Mouse (Mus musculus) adrenal gland, postnatal 14 days (tissue): ENCODE measurements at regions not wholly inside any gene's neighbourhood (a gene's known extent, or its start where the extent isn't known, plus 50 kb on each side); places are given as distances from the start of the nearest gene placed in this dataset.

Experiments used
- DNase-seq: peaks from one replicate; pipeline ENCODE4 v3.0.0; 2021; ENCODE audit warnings: mixed read lengths

GRCm38 (mm10) chr14:89242159-89242558 is 771.0 kb upstream of the Pcdh20 start:
- DNase-seq, result no peak

GRCm38 (mm10) chr14:89236501-89236900 is 765.3 kb upstream of the Pcdh20 start:
- DNase-seq, result no peak

- no peak for DNase-seq
Observed at GRCm38 (mm10) chr14:89230482-89230881, 759.3 kb upstream of the Pcdh20 start.

GRCm38 (mm10) chr14:89217390-89217789 is 746.2 kb upstream of the Pcdh20 start:
- DNase-seq, result no peak

GRCm38 (mm10) chr14:89181386-89181979 is 710.3 kb upstream of the Pcdh20 start:
- no peak for DNase-seq

GRCm38 (mm10) chr14:89142994-89143686 is 671.9 kb upstream of the Pcdh20 start:
- DNase-seq, result no peak

- no peak for DNase-seq
Observed at GRCm38 (mm10) chr14:89099296-89099695, 628.1 kb upstream of the Pcdh20 start.

- DNase-seq, result no peak
Observed at GRCm38 (mm10) chr14:89089661-89090060, 618.5 kb upstream of the Pcdh20 start.

- DNase-seq, result no peak
Observed at GRCm38 (mm10) chr14:89076014-89076413, 604.8 kb upstream of the Pcdh20 start.

- no peak for DNase-seq
Observed at GRCm38 (mm10) chr14:89063971-89064370, 592.8 kb upstream of the Pcdh20 start.

GRCm38 (mm10) chr14:89062583-89063436 is 591.6 kb upstream of the Pcdh20 start:
- DNase-seq, result no peak

- no peak for DNase-seq
Observed at GRCm38 (mm10) chr14:89061319-89061718, 590.1 kb upstream of the Pcdh20 start.

GRCm38 (mm10) chr14:89034390-89034789 is 563.2 kb upstream of the Pcdh20 start:
- DNase-seq, result no peak

- DNase-seq, result no peak
Observed at GRCm38 (mm10) chr14:89011440-89011839, 540.2 kb upstream of the Pcdh20 start.

- no peak for DNase-seq
Observed at GRCm38 (mm10) chr14:89009648-89010047, 538.5 kb upstream of the Pcdh20 start.

- peak; percentile 3 for DNase-seq
Observed at GRCm38 (mm10) chr14:88981895-88982294, 510.7 kb upstream of the Pcdh20 start.

GRCm38 (mm10) chr14:88976007-88976406 is 504.8 kb upstream of the Pcdh20 start:
- no peak for DNase-seq

GRCm38 (mm10) chr14:88934569-88934968 is 463.4 kb upstream of the Pcdh20 start:
- DNase-seq, result no peak
